Mouse (Mus musculus): ENCODE results near the gene Ap3b1. TPM values are rescaled to one million over a fixed set of nuclear protein-coding genes. Genes with fewer than 3 reads are reported as not detected.

Ap3b1 gene
- polyA plus RNA-seq, 1 experiment, result 23.0 TPM

DNA sequence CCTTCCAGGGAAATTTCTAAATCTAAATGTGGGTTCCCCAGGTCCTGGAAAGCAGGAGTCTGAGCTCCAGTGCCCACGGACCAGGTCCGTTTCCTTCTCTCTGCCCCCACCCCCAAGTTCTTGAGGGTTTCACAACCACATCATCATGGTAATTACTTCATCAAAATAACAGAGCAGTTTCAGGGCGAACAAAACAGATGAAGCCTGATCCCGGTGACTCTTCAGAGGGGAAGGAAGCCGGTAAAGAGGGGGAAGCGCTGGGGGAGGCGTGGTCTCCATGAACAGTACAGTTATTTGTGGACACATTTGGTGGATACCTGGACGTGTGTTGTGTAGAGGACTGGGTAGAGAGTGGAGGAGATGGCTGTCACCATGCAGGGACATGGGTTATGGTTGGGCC lies 241.0 kb downstream of the Ap3b1 start:
- TF ChIP-seq POLR2A (IDR thresholded peaks at IDR 0.05; ENCODE audit: borderline replicate concordance, control insufficient read depth, low read depth, low read length), result no peak
- Histone ChIP-seq H3K27ac (ENCODE audit: control insufficient read depth, insufficient read depth, low read depth, low read length, poor library complexity) (no peak overlapping the region), H3K4me1 (ENCODE audit: control insufficient read depth, insufficient read depth, low read length) (no peaks in the 10 kb centered on the region), H3K4me3 (replicated peaks; ENCODE audit: control insufficient read depth, low read depth, low read length) (no peak overlapping the region)
- WGBS, result 17% methylated on average over 8 of the region's 8 CpGs

DNA sequence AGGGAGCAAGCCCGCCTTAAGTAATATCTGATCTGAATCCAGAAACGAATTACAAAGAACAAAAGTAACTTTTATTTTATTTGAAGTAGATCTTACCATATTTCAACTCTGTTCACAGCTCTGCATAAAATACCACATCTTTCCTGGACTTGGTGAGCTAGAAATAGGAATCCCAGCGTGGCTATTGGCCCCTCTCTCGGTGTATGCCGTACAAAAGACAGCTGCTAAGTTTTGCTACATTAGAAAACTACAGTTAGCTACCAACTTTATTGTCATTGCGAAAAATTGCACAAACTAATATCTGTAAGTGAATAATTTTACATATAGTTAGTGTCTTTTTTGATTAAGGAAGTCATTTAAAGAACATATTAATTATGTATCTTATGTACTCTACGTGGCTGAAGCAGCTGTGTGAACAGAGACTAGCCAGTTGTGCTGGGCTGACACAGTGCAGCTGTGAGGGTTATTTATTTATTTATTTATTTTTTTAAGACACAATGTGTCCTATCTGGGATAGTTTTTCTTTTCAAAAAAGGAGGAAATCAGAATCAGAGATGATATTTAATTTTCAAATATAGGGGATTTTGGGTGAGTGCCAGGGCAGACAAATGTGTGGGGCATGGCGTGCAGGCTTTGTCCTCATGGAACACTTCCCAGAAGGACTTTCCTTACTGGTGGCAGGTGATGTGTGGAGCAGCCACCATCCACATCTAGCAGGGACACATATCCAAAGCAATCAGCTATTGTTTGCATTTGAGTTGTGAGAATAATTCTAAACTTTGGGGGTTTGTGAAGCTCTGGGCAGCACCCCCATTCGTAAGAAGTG lies 248.5 kb downstream of the Ap3b1 start:
- Histone ChIP-seq H3K4me3 (replicated peaks; ENCODE audit: control insufficient read depth, low read depth, low read length) (no peak overlapping the region), H3K27ac (ENCODE audit: control insufficient read depth, insufficient read depth, low read depth, low read length, poor library complexity) (no peak overlapping the region), H3K4me1 (ENCODE audit: control insufficient read depth, insufficient read depth, low read length) (no peaks in the 10 kb centered on the region)
- TF ChIP-seq POLR2A (IDR thresholded peaks at IDR 0.05; ENCODE audit: borderline replicate concordance, control insufficient read depth, low read depth, low read length), result no peak
- TF ChIP-seq CTCF (IDR thresholded peaks at IDR 0.05; ENCODE audit: control insufficient read depth, insufficient read depth, low read length), result no peak
- WGBS, result 83% methylated on average over 9 of the region's 9 CpGs

DNA sequence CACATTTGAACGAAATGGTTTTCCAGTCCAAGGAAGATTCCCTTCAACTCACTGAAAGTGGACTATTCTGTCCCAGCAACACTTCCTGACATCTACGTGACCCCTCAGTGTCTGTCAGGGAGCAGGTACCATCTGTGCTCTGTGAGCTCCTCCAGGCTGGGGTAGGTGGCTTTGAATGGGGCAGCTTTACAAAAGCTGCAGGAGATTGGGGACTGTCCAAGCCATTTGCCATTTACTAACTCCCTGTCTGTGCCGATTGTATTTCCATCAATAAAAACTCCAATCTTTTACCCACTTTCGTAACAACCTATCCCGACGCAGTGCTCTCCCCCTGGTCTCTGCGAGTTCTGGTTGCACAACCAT lies 249.1 kb downstream of the Ap3b1 start:
- Histone ChIP-seq H3K4me1 (ENCODE audit: control insufficient read depth, insufficient read depth, low read length) (no peaks in the 10 kb centered on the region), H3K4me3 (replicated peaks; ENCODE audit: control insufficient read depth, low read depth, low read length) (no peak overlapping the region), H3K27ac (ENCODE audit: control insufficient read depth, insufficient read depth, low read depth, low read length, poor library complexity) (no peak overlapping the region)
- no peak for TF ChIP-seq CTCF (IDR thresholded peaks at IDR 0.05; ENCODE audit: control insufficient read depth, insufficient read depth, low read length)
- TF ChIP-seq POLR2A (IDR thresholded peaks at IDR 0.05; ENCODE audit: borderline replicate concordance, control insufficient read depth, low read depth, low read length), result no peak
- WGBS, result 73% methylated on average over 7 of the region's 7 CpGs

DNA sequence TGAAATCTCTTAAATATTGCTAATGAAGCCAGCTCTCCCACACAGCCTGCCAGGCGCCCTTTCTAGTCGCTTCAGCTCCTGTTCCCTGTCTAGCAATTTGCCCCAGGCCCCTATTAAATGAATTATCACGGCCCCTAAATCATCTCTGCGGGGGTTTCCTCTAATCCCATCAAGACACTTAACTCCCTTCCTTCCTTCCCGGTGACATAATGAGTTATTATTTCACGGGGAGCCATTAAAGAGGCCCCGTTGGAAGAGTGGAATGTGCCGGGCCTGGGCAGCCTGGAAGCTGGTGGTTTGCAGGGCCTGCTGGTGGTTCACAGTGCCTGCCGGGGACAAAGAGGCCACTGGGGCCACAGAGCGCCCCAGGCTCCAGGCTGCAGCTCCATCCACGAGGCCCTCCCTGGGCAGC lies 249.7 kb downstream of the Ap3b1 start:
- no peak overlapping the region for H3K4me3 ChIP-seq (replicated peaks; ENCODE audit: control insufficient read depth, low read depth, low read length)
- WGBS, result 60% methylated on average over 11 of the region's 11 CpGs
- no peaks in the 10 kb centered on the region for H3K4me1 ChIP-seq (ENCODE audit: control insufficient read depth, insufficient read depth, low read length)
- no peak for TF ChIP-seq CTCF (IDR thresholded peaks at IDR 0.05; ENCODE audit: control insufficient read depth, insufficient read depth, low read length)
- no peak for TF ChIP-seq POLR2A (IDR thresholded peaks at IDR 0.05; ENCODE audit: borderline replicate concordance, control insufficient read depth, low read depth, low read length)
- no peak overlapping the region for H3K27ac ChIP-seq (ENCODE audit: control insufficient read depth, insufficient read depth, low read depth, low read length, poor library complexity)

DNA sequence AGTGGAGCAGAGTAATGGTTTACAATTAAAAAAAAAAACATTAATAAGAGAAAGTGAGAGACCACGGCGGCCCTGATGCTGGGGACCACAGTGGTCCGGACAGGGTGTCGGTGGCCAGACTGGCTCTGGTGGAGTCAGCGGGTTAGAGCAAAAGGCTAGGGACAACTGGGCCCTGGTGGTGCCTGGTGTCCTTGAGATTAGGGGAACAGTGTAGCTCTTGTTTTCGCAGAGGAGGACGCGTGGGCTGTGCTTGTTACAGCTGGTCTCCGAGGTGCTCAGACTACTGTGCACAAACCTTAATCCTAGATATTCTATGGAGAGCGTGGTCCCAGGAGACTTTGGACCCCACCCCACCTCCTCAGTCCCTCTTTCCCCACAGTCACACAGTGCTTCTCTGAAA lies 250.2 kb downstream of the Ap3b1 start:
- 94% methylated on average over 10 of the region's 10 CpGs for WGBS
- no peaks in the 10 kb centered on the region for H3K4me1 ChIP-seq (ENCODE audit: control insufficient read depth, insufficient read depth, low read length)
- no peak overlapping the region for H3K27ac ChIP-seq (ENCODE audit: control insufficient read depth, insufficient read depth, low read depth, low read length, poor library complexity)
- TF ChIP-seq CTCF (IDR thresholded peaks at IDR 0.05; ENCODE audit: control insufficient read depth, insufficient read depth, low read length) (no peak), POLR2A (IDR thresholded peaks at IDR 0.05; ENCODE audit: borderline replicate concordance, control insufficient read depth, low read depth, low read length) (no peak)
- no peak overlapping the region for H3K4me3 ChIP-seq (replicated peaks; ENCODE audit: control insufficient read depth, low read depth, low read length)

Other genes with a start within 250 kb of the Ap3b1 start
- gene Scamp1, start 73.1 kb upstream of the Ap3b1 start, polyA plus RNA-seq (2011; ENCODE audit: insufficient read depth, insufficient read length, low replicate concordance, missing spikeins), result 4.7 and 15.8 TPM in 2 replicates

Data from bone marrow, adult 2 months (tissue).